Mouse (Mus musculus): Measurements from ENCODE around the gene Ccdc89. TPM values are rescaled to one million over a fixed set of nuclear protein-coding genes. Genes with fewer than 3 reads are reported as not detected.

Gene Ccdc89
- 0.73 and 0.90 TPM in 2 replicates for polyA plus RNA-seq (2012; rRNA removed)

DNA sequence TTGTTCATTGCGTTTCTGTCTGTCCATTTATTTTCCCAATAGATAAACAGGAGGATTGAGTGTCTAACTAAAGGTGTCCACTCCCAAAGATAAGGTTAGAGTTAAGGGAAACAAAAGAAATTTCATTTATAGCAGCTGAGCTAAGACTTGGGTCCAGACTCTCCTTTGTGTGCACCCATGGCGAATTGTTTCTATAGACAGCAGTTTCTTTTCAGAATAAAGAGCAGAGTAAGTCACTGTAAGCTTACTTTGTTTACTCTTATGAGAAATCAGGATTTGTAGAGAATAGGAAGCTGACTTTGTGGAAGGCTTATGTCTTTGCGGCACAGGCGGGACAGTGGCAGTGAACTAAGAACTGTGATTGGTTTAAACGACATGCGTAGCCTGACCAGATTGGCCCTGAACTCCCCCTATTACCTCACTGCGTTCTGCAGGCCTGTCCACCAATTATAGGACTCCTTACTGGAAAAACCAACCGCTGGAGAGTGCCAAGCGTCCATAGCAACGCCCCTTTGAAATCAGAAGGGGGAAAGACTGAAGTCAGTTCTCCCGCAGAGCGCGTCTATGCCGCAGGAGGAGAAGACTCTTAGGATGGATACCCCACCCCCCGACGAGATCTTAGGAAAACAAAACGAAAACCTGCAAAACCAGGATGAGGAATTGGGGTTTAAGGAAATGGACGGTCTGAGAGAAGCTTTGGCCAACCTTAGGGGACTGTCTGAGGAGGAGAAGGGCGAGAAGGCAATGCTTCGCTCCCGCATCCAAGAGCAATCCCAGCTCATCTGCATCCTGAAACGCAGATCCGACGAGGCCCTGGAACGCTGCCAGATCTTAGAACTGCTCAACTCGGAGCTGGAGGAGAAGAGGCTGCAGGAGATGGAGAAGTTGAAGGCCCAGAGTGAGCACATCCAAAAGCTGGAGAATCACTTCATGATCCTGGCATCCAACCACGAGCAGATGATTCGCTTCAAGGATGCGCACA lies at the start of gene Ccdc89:
Gene Ccdc89, plus strand, starts transcription at position 558 of the 982 bp plus-strand sequence.
- peak; percentile 34 for DNase-seq (ENCODE audit: low spot score)

DNA sequence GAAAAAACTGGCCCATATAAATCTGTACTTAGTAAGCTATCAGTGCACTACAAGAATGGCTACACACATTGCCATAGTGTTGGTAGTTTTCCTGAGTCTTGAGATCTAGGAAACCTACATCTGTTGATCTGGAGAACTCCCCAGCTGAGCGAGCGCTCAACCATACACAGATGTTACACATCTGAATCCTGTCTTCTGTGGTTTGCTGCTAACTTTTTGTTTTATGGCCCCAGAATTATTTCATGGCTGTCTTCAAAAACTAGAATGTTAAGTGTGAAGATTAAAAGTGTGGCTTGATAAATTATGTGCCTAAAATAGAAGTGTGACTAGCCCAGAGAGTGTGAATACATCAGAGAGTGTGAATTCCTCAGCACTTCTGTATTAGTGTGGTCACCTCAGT lies 42.0 kb upstream of the Ccdc89 start:
- no peak for DNase-seq (ENCODE audit: low spot score)

DNA sequence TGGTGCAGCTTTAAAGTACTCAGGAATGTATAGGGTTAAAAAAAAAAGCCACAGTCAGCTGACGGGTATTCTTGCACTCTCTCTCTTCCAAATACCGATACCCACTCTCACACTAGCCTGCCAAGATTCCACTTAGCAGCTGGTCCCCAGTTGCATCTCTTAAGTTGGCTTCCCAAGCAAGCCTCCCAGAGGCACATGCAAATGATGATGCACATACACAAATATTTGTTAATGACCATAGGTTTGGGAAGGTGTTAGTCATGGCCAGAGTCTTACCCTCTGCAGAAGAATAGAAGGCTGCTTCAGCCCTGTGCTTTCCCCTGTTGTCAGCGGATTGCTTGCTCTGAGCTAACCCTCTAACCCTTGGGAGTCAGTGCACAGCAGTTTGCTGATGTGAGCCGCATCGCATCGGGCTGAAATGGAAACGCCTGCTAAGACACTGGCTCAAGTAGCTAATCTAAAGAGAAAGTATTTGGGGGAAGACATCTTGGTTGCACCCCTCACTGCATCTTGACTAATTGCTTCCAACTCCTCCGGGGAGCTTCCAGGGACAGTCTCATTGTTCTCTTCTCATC lies 39.4 kb upstream of the Ccdc89 start:
- no peak for DNase-seq (ENCODE audit: low spot score)

DNA sequence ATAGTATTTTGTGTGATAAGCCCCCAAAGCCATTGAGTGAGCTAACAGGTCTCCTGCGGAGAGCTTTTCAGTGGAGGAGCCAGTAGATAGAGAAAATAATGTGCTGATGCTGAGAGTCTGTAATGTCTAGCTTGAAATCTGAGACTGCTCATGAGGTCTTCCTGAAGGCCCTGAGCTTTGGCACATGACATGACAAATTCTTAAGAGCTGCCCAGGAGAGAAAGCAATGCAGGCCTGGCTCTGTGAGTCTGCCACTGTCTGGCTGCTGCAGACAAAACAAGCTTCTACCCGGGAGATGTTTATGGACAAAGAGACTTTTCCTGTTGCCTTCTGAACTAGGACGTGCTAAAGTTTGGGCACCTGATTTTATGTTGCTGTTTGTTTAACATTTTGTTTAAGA lies 36.6 kb upstream of the Ccdc89 start:
- no peak for DNase-seq (ENCODE audit: low spot score)

DNA sequence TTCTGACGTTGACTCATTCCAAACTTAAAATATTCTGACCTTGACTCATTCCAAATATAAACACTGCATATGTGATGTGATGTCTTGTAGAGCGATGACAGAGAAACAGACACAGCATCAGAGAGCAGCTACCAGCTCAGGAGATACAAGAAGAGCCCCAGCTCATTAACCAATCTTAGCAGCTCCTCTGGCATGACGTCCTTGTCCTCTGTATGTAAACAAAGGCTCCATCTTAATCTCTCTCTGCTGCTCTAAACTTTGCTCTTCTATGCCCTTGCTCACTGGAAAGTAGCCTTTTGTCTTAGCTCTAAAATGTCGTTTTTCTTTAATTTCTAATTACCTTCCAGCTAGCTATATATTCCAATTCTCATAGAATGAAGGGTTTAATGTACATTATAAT lies 31.3 kb upstream of the Ccdc89 start:
- no peak for DNase-seq (ENCODE audit: low spot score)

DNA sequence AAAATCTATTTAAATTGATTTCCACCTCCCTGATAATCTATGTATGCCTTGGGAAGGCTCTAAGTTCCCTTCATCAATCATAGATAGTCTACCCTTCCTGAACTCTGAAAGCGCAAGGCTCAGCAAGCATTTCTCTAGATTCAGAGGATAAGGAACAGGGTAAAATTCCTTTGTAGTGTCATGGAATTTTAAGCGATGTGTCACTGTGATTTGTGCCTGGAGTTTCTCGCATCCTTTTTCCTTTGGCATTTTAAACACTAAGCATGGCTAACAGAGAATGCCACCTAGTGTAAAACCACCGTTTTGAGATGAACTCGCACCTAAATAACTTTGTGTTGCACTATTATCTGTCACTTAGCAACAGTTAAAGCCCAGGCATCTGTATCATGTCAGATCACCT lies 30.4 kb upstream of the Ccdc89 start:
- no peak for DNase-seq (ENCODE audit: low spot score)

DNA sequence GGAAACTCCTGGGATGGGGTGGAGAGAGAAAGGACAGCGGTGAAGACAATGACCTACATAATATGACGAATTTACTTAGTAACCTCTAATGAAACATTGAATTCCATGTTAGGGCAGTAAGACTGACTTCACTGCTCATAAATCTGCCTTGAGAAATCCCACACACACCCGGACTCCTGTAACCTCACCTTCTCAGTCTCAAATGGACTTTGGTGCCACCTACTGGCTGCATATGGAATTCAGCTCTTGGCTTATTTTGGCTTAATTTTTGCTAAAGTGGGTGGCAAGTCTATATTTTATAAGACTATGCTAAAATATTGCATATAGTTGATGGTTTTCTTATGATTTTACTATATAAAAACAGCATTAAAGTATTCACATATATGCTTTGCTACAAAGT lies 16.4 kb upstream of the Ccdc89 start:
- no peak for DNase-seq (ENCODE audit: low spot score)

DNA sequence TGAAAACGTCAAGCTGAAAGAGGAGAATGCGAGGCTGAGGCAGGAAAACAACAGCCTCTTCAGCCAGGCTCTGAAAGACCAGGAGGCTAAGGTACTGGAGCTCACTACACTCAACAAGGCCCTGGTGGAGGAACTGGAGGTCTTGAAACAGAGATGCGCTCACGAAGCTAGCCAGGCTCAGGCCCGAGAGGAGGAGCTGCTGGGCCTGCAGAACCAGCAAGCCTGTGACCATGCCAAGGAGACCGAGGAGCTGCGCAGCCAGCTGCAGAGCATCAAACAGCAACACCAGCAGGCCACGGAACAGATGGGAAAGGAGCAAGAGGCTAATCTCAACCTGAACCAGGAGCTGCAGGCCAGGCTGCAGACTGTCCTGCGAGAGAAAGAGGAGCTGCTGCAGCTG lies 629 bp downstream of the Ccdc89 start:
- DNase-seq (ENCODE audit: low spot score), result no peak

DNA sequence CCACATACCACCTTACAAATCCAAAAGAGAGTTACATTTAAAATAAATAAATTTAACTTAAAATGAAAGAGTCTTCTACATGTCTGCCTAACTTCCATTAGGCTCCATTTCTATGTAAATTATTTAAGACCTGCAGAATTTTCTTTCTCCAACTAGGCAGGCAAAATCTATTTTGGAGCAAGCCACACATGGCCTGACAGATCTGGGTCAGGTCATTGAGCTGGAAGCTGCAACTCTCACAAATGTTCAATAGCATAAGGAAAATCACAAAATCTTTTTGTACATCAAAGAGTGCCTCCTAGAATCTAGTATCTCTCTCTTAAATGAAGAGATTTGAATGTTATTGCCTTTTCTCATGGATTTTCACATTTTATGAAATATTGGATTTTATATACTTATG lies 5.8 kb downstream of the Ccdc89 start:
- no peak for DNase-seq (ENCODE audit: low spot score)

DNA sequence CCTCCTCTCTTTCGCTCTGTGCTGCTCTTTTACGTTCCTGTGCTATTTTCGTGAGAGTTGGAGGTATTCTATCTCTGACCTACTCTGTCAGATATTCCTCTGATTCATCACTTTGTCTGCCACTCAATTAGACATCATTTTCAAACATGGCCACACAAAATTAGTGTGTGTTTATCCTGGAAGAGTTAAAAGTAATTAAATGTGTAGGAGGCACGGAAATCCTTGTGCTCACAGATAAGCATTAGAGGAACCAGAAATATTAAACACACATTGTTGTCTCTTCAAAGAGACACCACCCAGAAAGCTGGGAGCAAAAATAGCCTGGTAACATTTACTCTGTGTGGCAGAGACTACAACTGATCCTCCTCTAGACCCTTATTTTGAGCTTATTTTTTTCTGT lies 13.7 kb downstream of the Ccdc89 start:
- DNase-seq (ENCODE audit: low spot score), result no peak

DNA sequence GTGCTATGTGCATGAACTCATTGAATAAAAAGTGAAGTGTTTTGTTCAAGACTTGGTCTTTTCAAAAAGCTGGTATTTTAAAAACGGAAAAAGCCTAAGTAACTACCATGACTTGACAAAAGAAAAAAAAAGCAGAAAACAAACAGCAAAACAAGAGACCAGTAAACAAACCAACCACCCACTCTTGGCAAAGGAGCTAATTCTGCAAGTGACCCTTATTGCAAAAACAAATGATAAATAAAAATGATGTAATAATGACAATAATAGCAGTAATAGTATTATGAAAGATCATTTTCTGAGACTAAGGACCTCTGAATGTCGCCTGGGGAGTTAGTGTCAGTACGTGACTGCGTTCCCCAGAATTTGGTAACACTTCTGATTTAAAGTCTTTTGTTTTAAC lies 15.7 kb downstream of the Ccdc89 start:
- no peak for DNase-seq (ENCODE audit: low spot score)

DNA sequence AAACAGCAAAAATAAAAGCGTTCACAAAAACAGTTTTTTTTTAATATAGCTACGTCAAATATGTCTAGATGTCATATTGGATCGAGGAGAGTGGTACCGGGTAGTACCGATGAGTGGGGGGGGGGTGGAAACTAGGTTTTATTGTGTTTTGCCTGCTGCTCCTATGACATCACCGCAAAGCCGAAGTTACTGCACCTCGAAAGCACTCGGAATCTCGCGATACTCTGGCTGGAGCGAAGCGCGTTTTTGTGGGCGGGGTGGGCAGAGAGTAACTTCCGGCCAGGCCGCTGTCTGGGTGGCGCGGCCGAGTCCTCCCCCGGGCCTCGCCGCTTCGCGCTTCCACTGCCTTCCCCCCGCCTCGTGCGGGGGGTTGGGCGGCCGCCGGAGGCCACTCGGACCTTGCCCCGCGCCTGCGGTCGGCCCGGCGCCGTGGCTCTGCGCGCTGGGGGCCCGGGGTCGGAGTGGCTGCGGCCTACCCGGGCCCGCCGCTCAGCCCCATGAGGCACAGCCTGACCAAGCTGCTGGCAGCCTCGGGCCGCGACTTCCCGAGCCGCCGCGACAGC lies 16.2 kb downstream of the Ccdc89 start, which contains the start of gene Crebzf:
Gene Crebzf, plus strand, starts transcription at position 212 of the 563 bp plus-strand sequence.
- peak; percentile 89 for DNase-seq (ENCODE audit: low spot score)

DNA sequence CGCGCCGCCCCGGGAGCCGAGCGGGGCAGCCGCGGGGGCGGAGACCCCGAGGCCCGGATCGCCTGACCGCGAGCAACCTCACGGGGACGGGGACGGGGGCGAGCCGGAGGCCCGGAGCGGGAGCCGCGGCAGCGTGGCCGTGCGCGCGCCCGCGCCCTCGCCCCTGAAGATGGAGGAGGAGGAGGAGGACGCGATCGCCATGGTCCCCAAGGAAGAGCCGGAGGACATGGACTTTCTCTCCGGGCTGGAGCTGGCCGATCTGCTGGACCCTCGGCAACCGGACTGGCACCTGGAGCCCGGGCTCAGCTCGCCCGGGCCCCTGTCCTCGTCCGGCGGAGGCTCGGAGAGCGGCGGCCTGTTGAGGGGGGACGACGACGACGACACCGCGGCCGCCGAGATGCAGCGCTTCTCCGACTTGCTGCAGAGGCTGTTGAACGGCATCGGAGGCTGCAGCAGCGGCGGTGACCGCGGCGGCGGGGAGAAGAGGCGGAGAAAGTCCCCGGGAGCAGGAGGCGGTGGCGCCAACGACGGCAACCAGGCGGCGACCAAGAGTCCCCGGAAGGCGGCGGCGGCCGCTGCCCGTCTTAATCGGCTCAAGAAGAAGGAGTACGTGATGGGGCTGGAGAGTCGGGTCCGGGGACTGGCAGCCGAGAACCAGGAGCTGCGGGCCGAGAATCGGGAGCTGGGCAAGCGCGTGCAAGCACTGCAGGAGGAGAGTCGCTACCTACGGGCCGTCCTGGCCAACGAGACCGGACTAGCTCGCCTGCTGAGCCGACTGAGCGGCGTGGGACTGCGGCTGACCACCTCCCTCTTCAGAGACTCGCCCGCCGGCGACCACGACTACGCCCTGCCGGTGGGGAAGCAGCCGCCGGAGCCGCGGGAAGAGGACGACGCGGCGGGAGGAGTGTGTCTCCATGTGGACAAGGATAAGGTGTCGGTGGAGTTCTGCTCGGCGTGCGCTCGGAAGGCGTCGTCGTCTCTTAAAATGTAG lies 17.0 kb downstream of the Ccdc89 start:
- peak; percentile 75 for DNase-seq (ENCODE audit: low spot score)

DNA sequence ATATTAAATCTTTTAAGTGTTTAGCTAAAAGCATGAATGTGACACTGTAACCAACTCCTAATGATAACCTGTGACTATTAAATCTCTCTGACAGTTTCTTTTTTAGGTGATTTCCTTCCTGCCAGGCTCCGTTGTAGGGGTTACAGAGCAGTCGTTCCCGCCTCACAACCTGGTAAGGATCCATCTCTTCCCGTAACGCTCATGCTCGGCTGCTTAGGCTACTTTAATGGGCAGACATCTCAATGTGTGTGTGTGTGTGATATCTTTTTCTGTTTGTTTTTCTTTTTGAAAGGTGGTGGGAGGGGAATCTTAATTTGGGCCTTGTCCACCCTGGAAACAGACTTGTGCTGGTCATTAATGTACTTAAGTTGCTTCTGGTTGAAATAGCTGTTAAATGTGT lies 17.8 kb downstream of the Ccdc89 start:
- no peak for DNase-seq (ENCODE audit: low spot score)

DNA sequence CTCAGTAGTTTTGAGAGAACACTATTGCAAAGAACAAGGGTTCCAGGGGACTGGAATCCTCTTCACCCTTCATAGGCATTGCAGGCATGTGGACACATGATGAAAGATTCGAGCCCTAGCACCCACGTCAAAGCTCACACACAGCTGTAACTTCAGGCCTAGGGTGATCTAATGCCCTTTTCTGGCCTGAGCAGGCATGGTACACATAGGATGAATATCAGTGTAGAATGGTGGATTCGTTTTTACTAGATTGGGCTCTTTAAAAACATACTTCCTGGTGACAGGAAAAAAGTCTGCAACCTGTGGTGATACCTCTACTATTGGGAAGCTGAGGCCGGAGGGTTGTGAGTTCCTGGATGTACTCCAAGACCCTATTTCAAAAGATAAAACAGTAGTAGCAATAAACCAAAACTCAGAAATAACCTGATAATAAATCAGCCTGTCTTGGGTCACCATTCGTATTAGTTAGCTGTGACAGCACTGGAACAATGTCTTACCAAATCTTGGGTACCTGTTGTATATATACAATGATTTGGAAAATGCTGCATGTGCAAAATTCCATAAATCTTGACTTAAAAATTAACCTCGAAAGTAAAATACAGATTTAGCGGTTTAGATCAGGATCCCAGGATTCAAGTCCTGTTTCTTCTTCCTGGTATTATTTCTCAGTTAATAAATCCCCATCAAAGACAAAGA lies 29.9 kb downstream of the Ccdc89 start:
- no peak for DNase-seq (ENCODE audit: low spot score)

DNA sequence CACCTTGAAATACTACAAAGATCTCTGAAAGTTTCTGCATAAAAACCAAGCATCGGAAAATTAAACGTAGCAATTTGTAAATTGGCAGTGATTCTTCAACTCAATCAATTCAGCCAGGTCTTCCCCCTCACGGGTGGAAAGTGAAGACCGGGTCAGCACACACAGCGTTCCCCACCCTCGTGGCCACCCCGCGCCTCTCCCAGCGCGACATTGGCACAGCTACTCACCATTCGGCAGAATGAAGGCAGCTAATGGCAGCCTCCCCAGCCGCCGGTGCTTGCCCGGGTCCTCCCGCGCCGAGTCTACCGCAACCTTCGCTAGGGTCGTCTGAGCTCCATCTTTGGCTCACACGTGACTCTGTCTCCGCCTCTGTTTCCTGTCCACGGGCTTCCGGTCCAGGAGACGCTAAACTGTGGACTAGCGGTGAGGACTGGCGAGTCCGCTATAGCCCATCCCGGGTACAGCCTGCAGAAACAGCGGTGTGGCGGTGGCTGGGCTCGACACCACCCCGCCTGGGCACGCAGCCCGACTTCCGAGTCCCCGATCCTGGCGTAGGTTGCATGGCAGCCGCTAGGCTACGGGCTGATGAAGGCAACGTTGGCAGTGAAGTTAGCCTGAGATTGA lies 30.6 kb downstream of the Ccdc89 start, which contains the start of gene Tmem126a:
Gene Tmem126a, minus strand, starts transcription at position 385 of the 624 bp plus-strand sequence.
- peak; percentile 65 for DNase-seq (ENCODE audit: low spot score)

DNA sequence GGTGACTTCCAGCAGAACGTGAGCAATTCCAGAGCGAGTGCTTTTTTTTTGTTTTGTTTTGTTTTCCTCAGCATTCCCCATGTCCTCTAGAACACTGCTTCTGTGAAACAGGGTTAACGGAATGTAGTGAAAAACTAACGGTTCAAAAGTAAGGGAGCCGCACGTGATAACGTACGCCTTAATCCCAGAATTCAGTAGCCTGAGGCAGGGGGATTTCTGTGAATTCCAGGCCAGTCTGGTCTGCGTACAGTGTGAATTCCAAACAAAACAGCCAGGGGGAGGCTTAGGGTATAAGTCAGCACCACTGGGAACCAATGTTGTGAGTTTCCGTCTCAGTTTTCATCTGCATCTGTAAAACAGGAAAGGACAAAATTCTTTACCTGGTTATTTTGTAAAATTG lies 31.1 kb downstream of the Ccdc89 start:
- no peak for DNase-seq (ENCODE audit: low spot score)

DNA sequence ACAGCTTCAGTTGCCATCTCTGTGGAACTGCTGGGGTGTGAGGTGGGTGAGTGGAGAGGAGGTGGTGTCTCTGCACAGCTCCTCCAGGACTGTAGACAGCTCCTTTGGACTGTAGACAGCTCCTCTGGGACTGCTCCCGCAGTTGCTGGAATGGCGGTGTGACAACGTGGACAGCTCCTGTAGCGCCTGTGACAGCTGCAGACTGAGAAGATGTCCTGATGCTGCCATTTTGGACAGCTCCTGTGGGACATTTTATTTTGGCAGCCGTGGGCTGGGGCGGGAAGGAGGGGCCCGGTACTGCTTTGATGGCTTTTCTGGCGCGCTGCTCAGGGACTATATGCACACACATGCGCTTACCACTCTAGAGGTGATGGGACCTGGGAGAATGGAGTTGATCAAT lies 34.0 kb downstream of the Ccdc89 start:
- DNase-seq (ENCODE audit: low spot score), result no peak

DNA sequence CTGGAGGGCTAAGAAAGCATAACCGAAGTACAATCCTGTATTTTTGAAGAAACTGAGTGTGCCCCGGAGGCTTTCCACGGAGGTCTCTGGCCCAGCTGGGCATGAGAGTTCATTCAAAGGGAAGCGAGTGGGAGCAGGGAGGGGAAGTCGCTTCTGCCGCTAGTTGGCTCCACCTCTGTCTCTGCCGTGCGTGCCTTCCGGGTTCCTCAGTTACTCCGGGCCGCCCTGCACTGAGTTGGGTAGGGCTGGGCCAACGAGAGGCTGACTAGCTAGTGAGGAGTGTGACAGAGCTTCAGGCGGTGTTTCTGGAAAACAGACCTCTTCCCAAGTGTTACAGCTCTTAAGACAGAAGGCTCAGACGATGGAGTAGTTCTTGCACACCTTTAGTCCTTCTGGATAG lies 34.6 kb downstream of the Ccdc89 start:
- DNase-seq (ENCODE audit: low spot score), result no peak

DNA sequence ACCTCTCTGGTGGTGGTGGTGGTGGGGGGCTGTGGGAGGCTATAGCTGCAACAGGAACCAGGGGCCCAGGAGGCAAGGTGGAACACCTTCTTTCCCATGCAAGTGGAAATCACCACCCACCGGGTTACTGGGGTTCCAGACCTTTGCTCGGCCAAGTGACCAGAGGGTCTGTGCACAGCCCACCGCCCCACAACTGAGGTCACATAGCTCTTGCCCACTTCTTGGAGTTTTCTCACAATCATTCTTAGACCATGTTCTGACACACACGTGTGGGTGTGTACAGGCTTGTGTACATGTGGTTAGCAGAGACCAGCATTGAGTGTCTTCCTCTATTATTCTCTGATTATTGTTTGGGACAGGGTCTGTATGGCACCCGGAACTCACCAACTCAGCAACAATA lies 35.1 kb downstream of the Ccdc89 start:
- DNase-seq (ENCODE audit: low spot score), result no peak
